Mouse (Mus musculus): ENCODE data around the gene Olfr1049. TPM values are rescaled to one million over a fixed set of nuclear protein-coding genes. Genes with fewer than 3 reads are reported as not detected.

Gene Olfr1049
- not detected for polyA plus RNA-seq (2017; shearing (Covaris generic))

DNA sequence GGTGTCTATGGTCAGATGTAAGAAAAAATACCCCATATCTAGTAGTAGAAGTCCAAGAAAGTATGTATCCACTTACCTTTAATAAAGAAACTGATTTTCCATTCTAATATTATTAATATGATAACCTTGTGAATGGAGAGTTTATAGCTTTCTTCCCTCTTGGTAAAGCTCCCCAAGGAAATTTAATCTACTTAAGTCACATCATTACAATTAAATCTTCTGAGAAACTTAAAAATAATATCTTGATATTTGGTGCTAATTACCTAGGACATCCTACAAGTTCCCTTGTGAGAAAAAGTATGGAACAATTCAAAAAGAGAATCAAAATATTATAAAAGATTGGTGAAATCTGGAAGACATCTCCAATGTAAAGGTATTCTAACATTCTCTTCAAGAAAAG, at the start of gene Olfr1049:
Gene Olfr1049 (minus strand): TSS at position 101 of the 400 bp plus-strand sequence.

DNA sequence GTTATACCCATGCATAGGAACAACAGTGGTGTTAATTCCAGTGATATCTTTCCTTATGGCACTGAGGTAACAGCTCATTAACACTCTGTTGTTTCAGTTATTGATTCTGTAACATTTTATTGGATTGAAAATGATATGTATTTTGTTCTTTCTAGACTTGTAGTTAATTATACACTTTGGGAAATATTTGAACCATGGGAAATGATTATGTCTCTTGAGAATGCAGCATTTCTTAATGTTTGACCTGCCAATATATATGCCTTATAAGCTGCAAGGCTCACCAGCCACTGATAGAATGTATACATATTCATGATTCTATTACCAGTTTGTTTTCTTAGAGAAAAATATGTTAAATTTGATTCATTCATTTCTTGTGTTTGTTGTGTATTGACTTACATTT, 34.0 kb upstream of the Olfr1049 start, which contains the start of gene Olfr1052:
Gene Olfr1052 (plus strand): TSS at position 301 of the 400 bp plus-strand sequence.

GRCm38 (mm10) chr2:86278988-86279387, 20.9 kb upstream of the Olfr1049 start, which contains the start of gene Olfr1051:
Gene Olfr1051, minus strand, starts transcription at chr2:86279088.

GRCm38 (mm10) chr2:86240189-86240588, 17.9 kb downstream of the Olfr1049 start, which contains the start of gene Olfr1048:
Gene Olfr1048, minus strand, starts transcription at chr2:86240289.

DNA sequence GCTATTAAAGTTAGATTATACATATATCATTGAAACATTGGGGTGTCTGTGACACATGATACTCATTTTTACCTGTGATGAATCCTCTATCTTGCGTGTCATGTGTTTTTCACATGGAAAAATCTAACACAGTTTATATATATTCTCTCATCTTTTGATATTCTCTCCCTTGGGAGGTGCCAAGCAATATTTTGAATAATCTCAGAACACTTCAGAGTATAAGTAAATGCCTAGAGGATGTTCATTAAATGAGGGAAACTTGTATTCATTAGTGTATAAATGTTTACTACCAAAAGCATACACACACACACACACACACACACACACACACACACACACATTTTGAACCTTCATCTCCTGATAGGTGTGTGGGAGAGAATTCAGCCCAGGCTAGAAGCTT, 26.8 kb downstream of the Olfr1049 start, which contains the start of gene Olfr1047:
Gene Olfr1047 (minus strand): TSS at position 101 of the 400 bp plus-strand sequence.

DNA sequence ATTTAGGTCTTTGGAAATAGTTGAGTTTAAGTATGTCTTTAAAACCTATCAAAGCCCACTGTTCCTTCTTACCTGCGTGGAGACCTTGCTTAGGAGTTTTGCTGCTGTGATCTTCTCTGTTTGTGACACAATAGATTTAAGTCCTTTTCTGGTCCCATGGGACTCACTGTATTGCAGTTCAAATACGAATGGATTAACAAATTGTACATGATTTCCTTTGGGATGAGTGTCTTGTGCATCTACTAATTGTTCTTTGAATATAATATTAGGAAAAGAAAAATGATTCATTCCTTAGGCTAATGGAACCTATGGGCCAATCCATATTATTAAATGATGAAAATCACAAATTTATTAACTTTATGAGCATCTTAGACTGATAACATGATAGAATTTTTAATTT, 38.9 kb downstream of the Olfr1049 start, which contains the start of gene Olfr1046:
Gene Olfr1046 (minus strand): TSS at position 101 of the 400 bp plus-strand sequence.

Other genes starting within 250 kb of the Olfr1049 start
- 11.3 TPM for gene Olfr1033, start 237.7 kb downstream of the Olfr1049 start, polyA plus RNA-seq (2017; shearing (Covaris generic))
- gene Olfr1034, start 212.5 kb downstream of the Olfr1049 start, polyA plus RNA-seq (2017; shearing (Covaris generic)): not detected
- not detected for gene Olfr1036, start 184.3 kb downstream of the Olfr1049 start, polyA plus RNA-seq (2017; shearing (Covaris generic))
- gene Olfr1037, start 170.9 kb downstream of the Olfr1049 start, polyA plus RNA-seq (2017; shearing (Covaris generic)): not detected
- not detected for gene Olfr1039, start 122.4 kb downstream of the Olfr1049 start, polyA plus RNA-seq (2017; shearing (Covaris generic))
- not detected for gene Olfr1040, start 111.6 kb downstream of the Olfr1049 start, polyA plus RNA-seq (2017; shearing (Covaris generic))
- gene Olfr1042, start 96.5 kb downstream of the Olfr1049 start, polyA plus RNA-seq (2017; shearing (Covaris generic)): 0.14 TPM
- not detected for gene Olfr1043, start 90.8 kb downstream of the Olfr1049 start, polyA plus RNA-seq (2017; shearing (Covaris generic))
- gene Olfr1044, start 80.5 kb downstream of the Olfr1049 start, polyA plus RNA-seq (2017; shearing (Covaris generic)): not detected
- gene Olfr52, start 72.6 kb downstream of the Olfr1049 start, polyA plus RNA-seq (2017; shearing (Covaris generic)): not detected
- gene Olfr1045, start 55.3 kb downstream of the Olfr1049 start, polyA plus RNA-seq (2017; shearing (Covaris generic)): 0.12 TPM
- not detected for gene Olfr1046, start 39.0 kb downstream of the Olfr1049 start, polyA plus RNA-seq (2017; shearing (Covaris generic))
- not detected for gene Olfr1047, start 26.9 kb downstream of the Olfr1049 start, polyA plus RNA-seq (2017; shearing (Covaris generic))
- gene Olfr1048, start 18.0 kb downstream of the Olfr1049 start, polyA plus RNA-seq (2017; shearing (Covaris generic)): 0.20 TPM
- gene Olfr1051, start 20.8 kb upstream of the Olfr1049 start, polyA plus RNA-seq (2017; shearing (Covaris generic)): not detected
- not detected for gene Olfr1052, start 34.1 kb upstream of the Olfr1049 start, polyA plus RNA-seq (2017; shearing (Covaris generic))
- not detected for gene Olfr1053, start 57.0 kb upstream of the Olfr1049 start, polyA plus RNA-seq (2017; shearing (Covaris generic))
- not detected for gene Olfr1054, start 77.1 kb upstream of the Olfr1049 start, polyA plus RNA-seq (2017; shearing (Covaris generic))
- gene Olfr1055, start 92.0 kb upstream of the Olfr1049 start, polyA plus RNA-seq (2017; shearing (Covaris generic)): not detected
- not detected for gene Olfr1056, start 104.1 kb upstream of the Olfr1049 start, polyA plus RNA-seq (2017; shearing (Covaris generic))
- not detected for gene Olfr1057, start 120.1 kb upstream of the Olfr1049 start, polyA plus RNA-seq (2017; shearing (Covaris generic))
- gene Olfr1058, start 130.2 kb upstream of the Olfr1049 start, polyA plus RNA-seq (2017; shearing (Covaris generic)): not detected
- gene Olfr1061, start 155.7 kb upstream of the Olfr1049 start, polyA plus RNA-seq (2017; shearing (Covaris generic)): not detected
- gene Olfr1062, start 168.4 kb upstream of the Olfr1049 start, polyA plus RNA-seq (2017; shearing (Covaris generic)): not detected
- gene Olfr1065, start 192.3 kb upstream of the Olfr1049 start, polyA plus RNA-seq (2017; shearing (Covaris generic)): not detected
- not detected for gene Olfr1066, start 197.9 kb upstream of the Olfr1049 start, polyA plus RNA-seq (2017; shearing (Covaris generic))
- gene Olfr228, start 229.1 kb upstream of the Olfr1049 start, polyA plus RNA-seq (2017; shearing (Covaris generic)): not detected